Mouse (Mus musculus) granulocyte monocyte progenitor cell, adult 5-6 weeks (primary cell): ENCODE data around the gene Plpp3. TPM values are rescaled to one million over a fixed set of nuclear protein-coding genes. Genes with fewer than 3 reads are reported as not detected.

Experiments used
- ATAC-seq: replicated peaks from 2 replicates; pipeline ENCODE4 v1.8.0; 2016; ENCODE audit warnings: mild to moderate bottlenecking, moderate TSS enrichment, inconsistent platforms; ENCODE audit not compliant: poor library complexity, severe bottlenecking
- total RNA-seq, 2 experiments: library from RNA; stranded (forward) in 1 of 2; stranded (reverse) in 1 of 2; fragments of 200-712, 200-1000 nt in 1 of 2; fragments of >200 nt in 1 of 2; fragmentation: Nextera tagmentation in 1 of 2; gene quantifications; 2 replicates each; pipeline ENCODE4 v1.2.3; 2014 to 2017

Gene Plpp3
- total RNA-seq, 2 experiments from 2014 or later, result not detected

- ATAC-seq, result no peak
Observed at GRCm38 (mm10) chr4:105278571-105279410, 121.6 kb downstream of the Plpp3 start.

GRCm38 (mm10) chr4:105279806-105280205, 122.7 kb downstream of the Plpp3 start:
- ATAC-seq, result no peak

- no peak for ATAC-seq
Observed at GRCm38 (mm10) chr4:105281751-105282231, 124.6 kb downstream of the Plpp3 start.

Other genes with a start within 250 kb of the Plpp3 start
- gene Fyb2, start 243.9 kb upstream of the Plpp3 start, total RNA-seq (2014; fragmentation: Nextera tagmentation), result 0.21 TPM in 1 of 2 replicates, not detected in the other
- not detected in 2 replicates for gene Fyb2, start 243.9 kb upstream of the Plpp3 start, total RNA-seq (2017)
- gene Prkaa2, start 47.5 kb upstream of the Plpp3 start, total RNA-seq (2014; fragmentation: Nextera tagmentation), result 0.43 TPM in 1 of 2 replicates, not detected in the other
- 0.04 and 0.05 TPM in 2 replicates for gene Prkaa2, start 47.5 kb upstream of the Plpp3 start, total RNA-seq (2017)